Comparison of ENCODE assay signal across 17 mouse cellular contexts in the genomic region with DNA sequence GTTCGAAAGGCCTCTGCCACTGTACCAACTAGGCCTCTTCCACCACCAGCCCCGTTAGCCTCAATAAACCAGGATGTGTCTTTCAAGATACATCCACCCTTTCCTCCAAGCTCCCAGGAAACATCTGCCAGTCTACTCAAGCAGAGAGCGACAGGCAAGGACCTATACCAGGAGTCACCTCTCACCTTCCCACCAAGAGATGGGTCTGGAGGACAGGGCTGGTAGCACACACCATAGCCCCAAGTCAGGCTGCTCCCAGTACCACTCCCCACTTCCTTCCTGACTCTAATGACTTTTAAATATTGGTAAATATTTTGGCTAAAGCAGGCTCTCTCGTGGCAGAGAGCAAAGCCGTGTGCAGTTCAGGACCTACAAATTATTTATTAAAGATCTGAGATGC.
DNase-seq lines count a peak whose midpoint lies in the region; ATAC-seq and TF ChIP-seq lines count a peak whose summit lies in the region.
"Had no signal": no experiment of that assay in that cellular context is flagged by ENCODE, and none has a peak within 500 bp of the region (broad histone marks: within the 10 kb centered on the region; RNA-seq: fewer than 3 reads in every experiment).

No protein-coding gene starts in this region.

- peaks cover 29% of the 10 kb centered on the region for H3K4me1 ChIP-seq in heart, adult 2 months (ENCODE audit: control insufficient read depth, insufficient read depth, low read length)
- H3K4me1 ChIP-seq in hindbrain, embryonic 10.5 days (replicated peaks) = peaks cover 97% of the 10 kb centered on the region
- H3K4me1 ChIP-seq in hindbrain, embryonic 11.5 days (replicated peaks; ENCODE audit: control insufficient read depth, insufficient read depth, low read length) = peaks cover 21% of the 10 kb centered on the region
- peaks cover 94% of the 10 kb centered on the region for H3K4me1 ChIP-seq in midbrain, embryonic 10.5 days
- peaks cover 53% of the 10 kb centered on the region for H3K4me1 ChIP-seq in midbrain, embryonic 11.5 days (ENCODE audit: control insufficient read depth, insufficient read depth, low read length)

- peak; percentile 20; the same call in 1 of the 2 replicates for TF ChIP-seq POLR2A in heart, adult 2 months (IDR thresholded peaks at IDR 0.05; ENCODE audit: insufficient read depth, low read depth, low read length)

- no peak for ATAC-seq in hindbrain, embryonic 11.5 days (ENCODE audit: low FRiP score)
- no peak for ATAC-seq in midbrain, embryonic 11.5 days (ENCODE audit: low FRiP score)
- ATAC-seq: intestine, embryonic 16.5 days; liver, postnatal 0 days; midbrain, embryonic 15.5 days had no signal

- no peak for DNase-seq in heart, adult 2 months
- no peak for DNase-seq in heart, postnatal 10 days
- DNase-seq in hindbrain, embryonic 10.5 days (ENCODE audit: low spot score) = no peak
- DNase-seq in hindbrain, embryonic 11.5 days (ENCODE audit: low spot score) = no peak
- DNase-seq in midbrain, embryonic 10.5 days (ENCODE audit: low spot score) = no peak
- DNase-seq in midbrain, embryonic 11.5 days (ENCODE audit: low spot score, missing footprints) = no peak
- no peak for DNase-seq in spleen, postnatal 36 days (ENCODE audit: low spot score in 2 of 2)
- DNase-seq: adrenal gland, postnatal 14 days; liver; liver, postnatal 0 days; right cerebral cortex, postnatal 25 days; thymus, adult 18-20 months; thymus, postnatal 4 days had no signal

- H3K27me3 ChIP-seq in heart, adult 2 months (ENCODE audit: control insufficient read depth, insufficient read depth, low read length) = no peaks in the 10 kb centered on the region
- peaks cover 97% of the 10 kb centered on the region for H3K27me3 ChIP-seq in hindbrain, embryonic 10.5 days (ENCODE audit: insufficient read depth, poor library complexity, severe bottlenecking)
- peaks cover 65% of the 10 kb centered on the region for H3K27me3 ChIP-seq in hindbrain, embryonic 11.5 days (ENCODE audit: control insufficient read depth, insufficient read depth, low read length)
- peaks cover 95% of the 10 kb centered on the region for H3K27me3 ChIP-seq in midbrain, embryonic 10.5 days (ENCODE audit: low read depth, poor library complexity, severe bottlenecking)
- peaks cover 56% of the 10 kb centered on the region for H3K27me3 ChIP-seq in midbrain, embryonic 11.5 days (ENCODE audit: control insufficient read depth, insufficient read depth, low read length)

- intact Hi-C loops in heart, adult 2 months (cut with DNase I) = loop anchor here (1.0 kb wide), 1 partner anchor 21 kb away; no protein-coding TSS in a partner anchor
- intact Hi-C loops in heart, postnatal 10 days (cut with DNase I) = no loop called here

- H3K4me3 ChIP-seq in heart, adult 2 months = no peak overlapping the region; the same call in 1 of the 2 replicates
- H3K4me3 ChIP-seq in hindbrain, embryonic 10.5 days = no peak overlapping the region
- no peak overlapping the region for H3K4me3 ChIP-seq in hindbrain, embryonic 11.5 days (ENCODE audit: low read depth, low read length)
- H3K4me3 ChIP-seq in midbrain, embryonic 10.5 days = peak overlapping the region; percentile 25; the same call in 1 of the 2 replicates
- H3K4me3 ChIP-seq in midbrain, embryonic 11.5 days (ENCODE audit: low read depth, low read length) = no peak overlapping the region
- H3K4me3 ChIP-seq: midbrain, embryonic 15.5 days; myocyte; stomach, embryonic 15.5 days had no signal

- H3K36me3 ChIP-seq in heart, adult 2 months (ENCODE audit: control insufficient read depth, insufficient read depth, low read length) = no peaks in the 10 kb centered on the region; the same call in 1 of the 2 replicates
- H3K36me3 ChIP-seq in hindbrain, embryonic 10.5 days = no peaks in the 10 kb centered on the region
- H3K36me3 ChIP-seq in hindbrain, embryonic 11.5 days (ENCODE audit: control insufficient read depth, insufficient read depth, low read length) = no peaks in the 10 kb centered on the region
- no peaks in the 10 kb centered on the region for H3K36me3 ChIP-seq in midbrain, embryonic 10.5 days
- no peaks in the 10 kb centered on the region for H3K36me3 ChIP-seq in midbrain, embryonic 11.5 days (ENCODE audit: control insufficient read depth, insufficient read depth, low read length)
- H3K36me3 ChIP-seq: midbrain, embryonic 15.5 days; stomach, embryonic 15.5 days had no signal

- no peaks in the 10 kb centered on the region for H3K79me2 ChIP-seq in heart, adult 2 months (replicated peaks; ENCODE audit: control insufficient read depth, insufficient read depth, low read length)

- 52% methylated on average over 5 of the region's 5 CpGs for WGBS in heart, adult 2 months
- WGBS in hindbrain, embryonic 10.5 days = 65% methylated on average over 5 of the region's 5 CpGs
- 63% methylated on average over 5 of the region's 5 CpGs for WGBS in hindbrain, embryonic 11.5 days
- WGBS in midbrain, embryonic 10.5 days = 70% methylated on average over 5 of the region's 5 CpGs
- WGBS in midbrain, embryonic 11.5 days = 72% methylated on average over 5 of the region's 5 CpGs

- peak overlapping the region; percentile 3; the same call in 1 of the 2 replicates for H3K9ac ChIP-seq in heart, adult 2 months (ENCODE audit: low read depth, low read length)
- H3K9ac ChIP-seq in hindbrain, embryonic 11.5 days (ENCODE audit: low read depth, low read length) = no peak overlapping the region
- H3K9ac ChIP-seq in midbrain, embryonic 11.5 days (ENCODE audit: low read length) = no peak overlapping the region
- H3K9ac ChIP-seq: liver, postnatal 0 days; midbrain, embryonic 15.5 days; stomach, embryonic 15.5 days had no signal

- H3K4me2 ChIP-seq in hindbrain, embryonic 11.5 days (replicated peaks; ENCODE audit: low read depth, low read length) = no peak overlapping the region
- H3K4me2 ChIP-seq in midbrain, embryonic 11.5 days = no peak overlapping the region

- peak overlapping the region; percentile 78 for H3K27ac ChIP-seq in heart, adult 2 months
- peak overlapping the region; percentile 83 for H3K27ac ChIP-seq in hindbrain, embryonic 10.5 days
- no peak overlapping the region for H3K27ac ChIP-seq in hindbrain, embryonic 11.5 days (ENCODE audit: low read depth, low read length)
- H3K27ac ChIP-seq in midbrain, embryonic 10.5 days (replicated peaks) = peak overlapping the region; percentile 81
- H3K27ac ChIP-seq in midbrain, embryonic 11.5 days (ENCODE audit: low read depth, low read length) = no peak overlapping the region
- H3K27ac ChIP-seq: midbrain, embryonic 15.5 days; stomach, embryonic 15.5 days had no signal

- TF ChIP-seq CTCF in heart, adult 2 months (IDR thresholded peaks at IDR 0.05) = no peak

- TF ChIP-seq EP300 in heart, adult 2 months (IDR thresholded peaks at IDR 0.05; ENCODE audit: insufficient read depth, low read depth, low read length) = peak; percentile 63; the same call in 1 of the 2 replicates

- no peaks in the 10 kb centered on the region for H3K9me3 ChIP-seq in hindbrain, embryonic 10.5 days
- H3K9me3 ChIP-seq in hindbrain, embryonic 11.5 days (ENCODE audit: control insufficient read depth, low read length) = no peaks in the 10 kb centered on the region
- no peaks in the 10 kb centered on the region for H3K9me3 ChIP-seq in midbrain, embryonic 10.5 days (replicated peaks)
- no peaks in the 10 kb centered on the region for H3K9me3 ChIP-seq in midbrain, embryonic 11.5 days (ENCODE audit: control insufficient read depth, low read length)
- H3K9me3 ChIP-seq: midbrain, embryonic 15.5 days; stomach, embryonic 15.5 days had no signal

Comparison
In these comparisons a context has a peak if more than half of its experiments do, and no peak if none do; other contexts are left out.
1. H3K27ac ChIP-seq: peak in heart, adult 2 months (single experiment), hindbrain, embryonic 10.5 days (single experiment) and midbrain, embryonic 10.5 days (single experiment); none in hindbrain, embryonic 11.5 days (single experiment) and midbrain, embryonic 11.5 days (single experiment).